Mouse (Mus musculus) embryonic fibroblast, embryonic 13.5 days (primary cell): ENCODE measurements around the gene Ctnnbl1.

ENCODE experiments used
- CTCF ChIP-seq: IDR thresholded peaks from 2 replicates; pipeline ENCODE4 v1.5.1; 2011; ENCODE audit warnings: mild to moderate bottlenecking, control low read depth, low read length, moderate library complexity, borderline replicate concordance; ENCODE audit not compliant: insufficient read depth
- POLR2A ChIP-seq: IDR thresholded peaks from 2 replicates; pipeline ENCODE4 v1.6.1; 2011; ENCODE audit warnings: low read depth, mild to moderate bottlenecking, control low read depth, low read length, moderate library complexity

- TF ChIP-seq CTCF (no peak), POLR2A (no peak)
These were observed 7.4 kb downstream of the Ctnnbl1 start for GRCm38 (mm10) chr2:157744619-157745018.
